Mouse (Mus musculus): ENCODE data around the gene Mast3.

Mast3 gene

DNA sequence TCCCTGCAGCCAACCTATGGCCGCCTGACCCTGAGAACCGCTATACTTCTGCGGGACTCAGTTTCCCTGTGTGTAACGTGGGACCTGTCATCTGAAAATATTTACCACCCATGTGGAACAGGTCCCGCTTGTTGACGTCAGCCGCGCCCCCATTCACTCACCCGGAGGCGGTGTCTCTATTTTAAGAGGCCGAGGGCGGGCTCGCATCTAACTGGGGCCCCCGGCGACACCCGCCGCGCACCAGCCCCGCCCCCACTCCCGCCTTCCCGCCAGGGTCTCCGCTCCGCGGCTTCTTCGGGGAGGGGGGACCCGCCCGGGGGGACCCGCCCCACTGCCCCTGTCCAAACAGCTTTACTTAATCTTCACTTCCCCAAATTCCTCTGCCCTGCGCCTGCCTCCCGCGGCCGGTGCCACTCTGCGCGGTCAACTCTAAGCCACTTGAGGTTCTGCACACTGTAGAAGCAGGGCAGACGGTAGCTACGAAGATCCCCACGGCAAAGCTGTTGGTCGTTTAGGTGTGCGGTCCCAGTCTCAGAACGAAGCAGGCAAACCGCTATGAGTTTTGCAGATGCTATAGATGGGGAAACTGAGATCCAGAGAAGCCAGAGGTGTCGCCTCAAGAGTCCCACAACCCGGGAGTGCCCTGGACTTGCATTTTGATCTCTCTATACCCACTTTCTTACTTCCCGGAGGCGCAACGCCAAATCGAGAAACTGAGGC is 933 bp downstream of the Mast3 start:
- DNase-seq (ENCODE audit: low spot score in 2 of 2) = peak; percentile 18 to 40

DNA sequence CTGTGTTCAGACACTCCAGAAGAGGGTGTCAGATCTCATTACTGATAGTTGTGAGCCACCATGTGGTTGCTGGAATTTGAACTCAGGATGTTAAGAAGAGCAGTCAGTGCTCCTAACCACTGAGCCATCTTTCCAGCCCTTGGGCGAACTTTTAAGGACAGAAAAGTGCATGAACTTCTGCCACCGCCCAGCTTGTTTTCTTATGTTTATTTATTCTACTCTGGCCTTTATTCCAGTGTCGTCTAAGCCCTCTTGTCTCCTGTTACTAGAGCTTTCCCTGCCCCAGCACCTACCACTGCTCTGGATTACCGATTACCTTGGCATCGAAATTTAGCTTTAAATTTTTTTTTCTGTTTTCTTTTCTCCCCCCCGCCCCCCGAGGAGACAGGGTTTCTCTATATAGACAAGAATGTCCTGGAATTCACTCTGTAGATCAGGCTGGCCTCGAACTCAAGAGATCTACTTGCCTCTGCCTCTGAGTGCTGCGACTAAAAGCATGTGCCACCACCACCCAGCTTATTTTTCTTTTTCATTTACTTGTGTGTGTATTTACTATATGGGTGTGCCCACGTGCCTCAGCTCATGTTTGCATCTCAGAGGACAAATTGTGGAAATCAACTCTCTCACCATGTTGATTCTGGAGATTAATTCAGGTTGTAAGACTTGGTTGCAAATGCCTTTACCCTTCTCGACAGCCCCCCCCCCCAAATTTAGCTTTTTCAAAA is 1.9 kb downstream of the Mast3 start:
- no peak for DNase-seq (ENCODE audit: low spot score in 2 of 2)

DNA sequence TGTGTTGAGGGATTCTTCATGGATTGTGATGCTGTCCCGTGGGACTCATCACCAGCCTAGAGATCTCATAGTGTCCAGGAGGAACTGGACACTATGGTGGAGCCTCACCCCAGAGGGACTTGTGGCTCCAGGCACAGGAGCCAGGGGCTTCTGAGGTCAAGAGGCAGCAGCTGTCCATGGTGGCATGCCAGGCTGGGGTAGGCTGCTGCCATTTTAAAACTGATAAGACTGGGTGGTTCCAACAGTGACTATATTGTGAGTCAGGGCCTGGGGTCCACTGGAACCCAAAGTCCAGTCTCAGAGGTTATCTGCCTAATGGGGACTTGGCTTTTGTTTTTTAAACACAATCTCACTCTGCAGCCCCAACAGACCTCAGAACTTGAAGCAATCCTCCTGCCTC is 3.0 kb downstream of the Mast3 start:
- DNase-seq (ENCODE audit: low spot score in 2 of 2) = no peak

- DNase-seq (ENCODE audit: low spot score in 2 of 2) = no peak
Measured at GRCm38 (mm10) chr8:70801156-70801555, 3.7 kb downstream of the Mast3 start.

GRCm38 (mm10) chr8:70800648-70801047 is 4.2 kb downstream of the Mast3 start:
- no peak for DNase-seq (ENCODE audit: low spot score in 2 of 2)

- DNase-seq (ENCODE audit: low spot score in 2 of 2) = peak in 1 of 2 experiments; percentile 62
Measured at GRCm38 (mm10) chr8:70798281-70798680, 6.6 kb downstream of the Mast3 start.

DNA sequence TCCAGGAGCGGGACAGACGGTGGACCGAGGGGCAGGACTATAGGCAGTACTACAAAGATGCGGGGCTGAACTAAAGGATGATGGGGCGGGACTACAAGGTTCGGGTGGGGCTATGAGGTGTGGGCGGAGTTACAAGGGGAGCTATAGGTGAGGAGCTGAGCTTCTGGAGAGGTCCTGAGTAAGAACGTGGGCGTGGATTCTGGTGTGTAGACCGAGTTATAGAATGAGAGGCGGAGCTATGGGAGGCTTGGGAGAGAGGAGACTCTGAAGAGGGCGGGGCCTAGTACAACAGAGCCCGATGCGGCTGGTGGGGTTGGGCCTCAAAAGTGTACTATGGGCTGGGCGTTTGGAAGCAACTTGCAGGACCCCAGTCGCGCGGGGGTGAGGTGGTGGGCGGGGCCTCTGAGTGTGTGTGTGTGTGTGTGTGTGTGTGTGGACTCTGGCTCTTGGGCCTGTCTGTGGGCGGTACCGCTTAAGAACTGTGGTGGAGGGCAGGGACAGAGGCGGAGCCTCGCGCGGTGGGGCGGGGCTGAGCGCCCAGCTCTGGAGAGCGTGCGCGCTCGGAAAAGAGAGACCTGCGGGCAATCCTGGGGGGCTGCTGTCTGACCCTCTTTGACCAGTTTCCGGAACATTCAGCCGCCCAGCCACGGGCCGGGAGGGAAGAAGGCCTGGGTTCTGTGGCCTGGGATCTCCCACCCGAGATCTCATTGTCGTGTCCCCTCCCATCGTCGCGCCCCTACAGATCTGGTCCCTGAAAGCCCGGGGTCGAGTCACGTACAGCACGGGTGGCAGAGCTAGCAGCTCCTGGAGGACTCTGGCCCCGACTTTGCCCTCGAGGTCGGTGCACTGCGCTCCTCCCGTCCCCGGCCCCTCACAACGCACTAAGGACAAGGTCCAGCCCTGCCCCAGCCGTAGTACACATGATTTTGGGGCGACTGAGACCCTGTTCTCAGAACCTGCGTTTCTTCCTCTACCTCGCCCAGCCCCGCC is 7.5 kb downstream of the Mast3 start:
- DNase-seq (ENCODE audit: low spot score in 2 of 2) = peak; percentile 87 to 90

DNA sequence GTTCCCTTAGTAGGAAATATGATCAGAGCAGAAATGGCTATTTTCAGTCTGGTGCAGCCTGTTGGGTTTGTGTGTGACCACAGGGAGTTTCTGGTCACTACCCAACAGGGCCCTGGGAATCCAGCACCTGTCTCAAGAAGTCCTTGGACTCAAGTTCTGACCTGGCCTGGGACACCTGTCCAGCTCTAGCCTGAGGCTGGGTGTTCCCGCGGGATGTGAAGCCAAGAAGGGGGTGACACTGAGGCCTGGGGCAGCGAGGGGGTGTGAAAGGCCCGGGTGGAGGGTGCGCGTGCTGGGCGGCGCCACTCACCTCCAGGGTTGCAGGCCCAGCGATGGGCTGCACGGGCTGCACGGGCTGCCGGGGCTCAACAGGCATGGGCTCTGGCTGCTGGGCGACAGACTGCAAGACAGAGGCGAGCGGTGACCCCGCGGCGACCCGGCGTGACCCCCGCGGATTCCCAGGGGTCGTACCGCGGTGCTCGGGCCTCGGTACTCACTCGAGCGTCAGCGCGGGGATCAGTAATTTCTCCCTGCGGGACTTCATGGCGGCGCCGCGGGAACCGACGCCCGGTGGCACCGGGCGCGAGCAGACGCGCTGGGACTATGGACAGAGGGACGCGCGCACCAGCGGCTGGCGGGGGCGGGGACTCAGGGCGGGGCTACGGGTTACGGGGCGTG is 8.3 kb downstream of the Mast3 start:
- DNase-seq (ENCODE audit: low spot score in 2 of 2) = no peak

DNA sequence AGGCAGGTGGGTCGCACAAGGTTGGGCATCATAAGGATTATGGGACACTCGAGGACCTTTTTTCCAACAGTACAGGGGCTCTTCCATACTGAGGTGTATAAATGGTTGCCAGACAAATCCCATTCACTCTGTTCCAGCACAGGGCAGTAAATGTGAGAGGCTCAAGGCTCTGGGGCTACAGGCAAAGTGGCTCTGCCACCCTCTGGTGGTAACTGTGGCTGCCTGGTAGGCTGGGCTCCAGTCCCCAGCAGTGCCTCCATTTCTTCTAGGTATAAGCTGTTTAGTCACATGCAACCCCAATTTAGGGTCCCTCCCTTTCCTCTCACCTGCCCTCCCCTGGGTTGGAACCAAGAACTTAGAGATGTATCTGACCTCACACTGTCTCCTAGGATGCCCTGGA is 9.5 kb downstream of the Mast3 start:
- DNase-seq (ENCODE audit: low spot score in 2 of 2) = no peak

DNA sequence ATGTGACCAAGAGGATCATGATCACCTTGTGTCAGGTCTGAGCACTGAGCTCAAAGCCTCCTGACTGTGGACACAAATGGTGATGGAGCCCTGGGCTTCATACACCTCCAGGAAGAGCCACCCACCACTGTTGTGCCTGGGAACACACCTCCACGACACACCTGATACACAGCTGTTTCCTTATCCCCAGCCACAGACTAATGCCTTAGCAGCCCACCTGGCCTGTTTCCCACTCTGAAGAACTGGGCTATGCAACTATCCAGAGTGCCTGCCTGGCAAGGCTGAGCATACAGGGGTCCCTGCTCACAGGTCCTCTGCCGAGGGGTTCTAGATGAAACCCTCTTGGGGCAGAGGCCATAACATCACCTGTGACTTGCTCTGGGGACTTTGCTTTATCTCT is 10.6 kb downstream of the Mast3 start:
- no peak for DNase-seq (ENCODE audit: low spot score in 2 of 2)

GRCm38 (mm10) chr8:70792700-70793099 is 12.2 kb downstream of the Mast3 start:
- peak; percentile 71 to 78 for DNase-seq (ENCODE audit: low spot score in 2 of 2)

DNA sequence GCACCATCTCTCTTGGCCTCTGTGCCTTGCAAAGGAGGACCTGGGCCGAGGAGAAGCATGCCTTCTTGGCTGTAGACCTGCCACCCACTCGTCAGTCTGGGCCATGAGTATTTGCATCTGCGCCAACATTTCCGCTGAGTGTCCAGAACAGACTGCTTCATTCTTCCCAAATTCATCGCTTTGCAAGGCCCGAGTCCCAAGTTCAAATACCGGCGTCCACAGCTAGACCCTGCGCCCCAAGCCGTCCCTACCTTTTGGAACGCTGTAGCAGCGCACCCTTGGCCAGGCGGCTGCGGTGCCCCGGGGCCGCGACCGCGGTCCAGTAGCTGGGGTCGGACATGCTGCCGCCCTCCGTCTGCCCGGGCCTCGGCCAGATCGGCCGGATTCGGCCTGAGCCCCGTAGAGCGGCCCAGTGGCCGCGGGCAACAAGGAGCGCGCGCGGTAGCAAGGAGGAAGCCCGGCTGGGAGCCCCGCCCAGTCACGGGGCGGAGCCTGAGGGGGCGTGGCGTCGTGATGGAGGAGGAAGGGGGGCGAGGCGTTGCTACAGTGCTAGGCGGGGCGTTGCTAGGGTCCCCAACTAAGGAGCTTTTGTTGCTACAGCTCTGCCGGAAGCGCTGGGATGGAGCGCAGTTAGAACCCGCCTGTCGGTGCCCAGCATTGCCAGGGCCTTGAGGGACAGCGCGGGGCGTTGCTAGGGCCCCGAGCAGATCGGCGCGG is 12.7 kb downstream of the Mast3 start:
- DNase-seq (ENCODE audit: low spot score in 2 of 2) = peak; percentile 98 to 99

- no peak for DNase-seq (ENCODE audit: low spot score in 2 of 2)
Measured at GRCm38 (mm10) chr8:70791294-70791701, 13.6 kb downstream of the Mast3 start.

DNA sequence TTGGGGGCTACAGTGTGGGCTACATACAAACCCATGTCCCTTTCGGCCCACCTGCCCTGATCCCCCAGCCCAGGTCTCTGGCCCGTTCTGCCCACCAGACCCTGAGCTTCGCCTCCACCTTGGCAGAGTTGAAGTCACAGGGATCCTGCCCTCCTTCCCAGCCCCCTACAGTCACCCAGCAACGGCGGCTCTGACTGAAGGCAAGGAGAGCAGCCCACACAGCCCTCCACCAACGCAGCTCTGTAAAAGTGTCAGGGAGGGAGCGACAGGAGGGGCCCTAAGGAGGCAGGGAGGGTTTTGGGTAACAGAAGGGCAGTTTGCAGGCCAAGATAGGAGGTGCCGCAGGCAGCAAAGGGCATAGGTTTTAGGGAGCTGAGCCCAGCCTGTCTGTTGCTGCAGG is 14.0 kb downstream of the Mast3 start:
- no peak for DNase-seq (ENCODE audit: low spot score in 2 of 2)

DNA sequence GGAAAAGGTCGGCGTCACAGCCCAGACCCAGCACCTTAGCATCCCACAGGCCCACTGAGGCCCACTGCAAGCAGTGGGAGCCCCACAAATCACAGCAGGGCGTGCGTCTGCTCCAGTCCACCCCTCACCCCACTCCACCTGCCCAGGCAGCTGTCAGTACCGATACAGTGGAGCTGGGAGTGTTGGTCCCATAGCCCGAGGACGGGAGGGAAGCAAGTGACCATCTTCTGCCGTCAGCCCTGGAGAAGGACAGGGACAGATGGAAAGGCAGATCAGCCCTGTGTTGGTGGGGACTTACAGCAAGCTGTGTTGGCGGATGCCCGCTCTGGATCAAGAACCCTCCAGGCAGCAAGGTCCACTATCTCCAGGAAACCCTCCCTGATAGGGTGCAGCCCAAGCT is 15.8 kb downstream of the Mast3 start:
- no peak for DNase-seq (ENCODE audit: low spot score in 2 of 2)

DNA sequence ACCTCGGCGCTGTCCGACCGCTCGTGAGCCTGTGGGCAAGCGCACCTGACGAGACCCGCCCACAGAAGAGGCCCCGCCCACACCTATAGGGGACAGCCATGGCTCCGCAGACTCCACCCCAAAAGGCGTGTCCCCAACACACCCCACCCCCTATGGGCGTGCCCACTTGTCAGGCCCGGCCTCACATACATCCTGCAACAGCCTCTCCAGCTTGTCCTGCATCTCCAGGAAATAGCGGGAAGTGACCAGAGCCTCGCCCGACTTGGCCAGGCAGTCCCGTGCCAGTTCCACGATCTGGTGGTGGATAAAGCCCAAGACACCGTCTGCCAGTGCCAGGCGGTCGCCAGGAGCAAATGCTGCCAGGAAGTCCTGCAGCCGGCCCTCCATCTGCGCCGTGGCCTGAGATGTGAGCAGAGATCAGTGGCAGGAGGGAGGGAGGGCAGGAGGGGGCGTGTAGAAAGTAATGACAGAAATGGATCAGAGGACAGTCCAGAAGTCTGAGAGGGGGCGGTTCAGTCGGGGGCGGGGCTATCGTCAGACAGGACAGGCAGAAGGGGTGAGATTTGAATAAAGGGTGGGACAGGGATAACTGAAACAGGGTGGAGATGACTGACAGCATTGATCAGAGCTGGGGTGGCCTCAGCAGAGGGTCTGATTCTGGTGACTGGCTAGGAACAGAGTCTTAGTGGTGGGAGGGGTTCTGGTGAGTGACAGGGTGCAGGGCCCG is 16.8 kb downstream of the Mast3 start:
- no peak for DNase-seq (ENCODE audit: low spot score in 2 of 2)

DNA sequence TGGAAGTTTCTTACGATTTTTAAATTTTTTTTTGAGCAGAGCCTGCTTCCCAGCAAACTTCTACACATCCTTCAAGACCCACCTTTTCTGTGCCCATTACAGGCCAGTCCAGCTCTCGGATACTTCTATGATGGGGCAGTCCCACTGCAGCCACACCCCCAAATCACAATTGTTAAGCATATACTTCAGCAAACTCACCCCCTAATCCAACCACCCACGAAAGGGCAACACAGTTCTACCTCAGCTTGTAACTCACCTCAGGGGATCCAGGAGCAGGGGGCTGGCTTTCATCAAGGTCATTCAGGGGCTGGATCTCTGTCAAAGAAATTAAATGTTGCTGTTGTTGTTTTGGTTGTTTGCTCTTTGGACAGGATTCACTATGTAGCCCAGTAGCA is 17.8 kb downstream of the Mast3 start:
- DNase-seq (ENCODE audit: low spot score in 2 of 2) = no peak

DNA sequence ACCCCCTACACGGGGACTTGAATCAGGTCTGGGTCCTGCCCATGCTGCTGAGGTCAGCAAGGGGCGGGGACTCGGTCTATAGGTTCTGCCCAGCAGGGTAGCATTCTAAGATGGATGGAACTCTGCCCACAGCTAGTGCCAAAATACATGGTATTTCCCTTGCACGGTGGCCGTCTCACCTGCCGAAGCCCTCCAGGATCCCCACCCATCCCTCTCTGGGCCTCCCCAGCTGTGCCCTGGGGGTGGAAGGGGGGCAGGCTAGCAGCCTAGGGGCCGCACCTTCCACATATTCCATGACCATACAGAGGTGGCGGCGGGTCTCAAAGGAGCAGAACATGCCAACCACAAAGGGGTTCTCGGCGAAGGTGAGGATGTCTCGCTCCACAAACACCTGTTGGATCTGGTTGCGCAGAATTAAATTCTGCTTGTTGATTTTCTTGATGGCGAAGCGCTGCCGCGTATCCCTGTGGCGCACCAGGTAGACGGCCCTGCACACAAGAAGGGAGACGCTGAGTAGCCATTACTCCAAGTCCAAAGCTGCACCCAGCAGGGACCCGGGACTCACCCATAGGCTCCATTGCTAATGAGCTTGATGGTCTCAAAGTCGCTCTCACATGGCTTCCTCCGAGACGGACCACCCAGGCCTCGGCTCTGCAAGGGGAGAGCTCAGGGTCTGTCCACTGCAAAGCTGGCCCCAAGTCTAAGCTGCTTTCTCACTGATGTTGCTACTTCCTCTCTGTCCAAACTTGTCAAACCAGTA is 18.4 kb downstream of the Mast3 start:
- DNase-seq (ENCODE audit: low spot score in 2 of 2) = no peak

GRCm38 (mm10) chr8:70780093-70780492 is 24.8 kb downstream of the Mast3 start:
- DNase-seq (ENCODE audit: low spot score in 2 of 2) = no peak

All from urinary bladder, postnatal 36 days (tissue).